Mouse (Mus musculus) hindbrain, postnatal 0 days (tissue): ENCODE results near the gene Abca5. TPM values are rescaled to one million over a fixed set of nuclear protein-coding genes. Genes with fewer than 3 reads are reported as not detected.

Source experiments
- ATAC-seq: fragments of 200-750 bp; cut with Nextera tagmentation; 2 replicates; pipeline ENCODE4 v1.8.0; 2017; ENCODE audit warnings: mild to moderate bottlenecking, moderate TSS enrichment, moderate library complexity
- DNase-seq: peaks from one replicate; pipeline ENCODE4 v3.0.0-alpha.2; 2015; ENCODE audit warnings: low spot score
- H3K27ac ChIP-seq: fragments of 300-500 bp; sonication (generic); 2 replicates; pipeline ENCODE4 v1.5.1; 2014; ENCODE audit warnings: mild to moderate bottlenecking
- H3K27me3 ChIP-seq: fragments of 300-500 bp; sonication (generic); 2 replicates; pipeline ENCODE4 v1.6.1; 2014; ENCODE audit warnings: low read length, mixed read lengths; ENCODE audit not compliant: insufficient read depth
- H3K36me3 ChIP-seq: fragments of 300-500 bp; sonication (generic); 2 replicates; pipeline ENCODE4 v1.6.1; 2014; ENCODE audit warnings: low read length, mixed read lengths; ENCODE audit not compliant: insufficient read depth
- H3K4me1 ChIP-seq: fragments of 300-500 bp; sonication (generic); 2 replicates; pipeline ENCODE4 v1.6.1; 2014; ENCODE audit warnings: antibody characterized with exemption, low read length, mixed read lengths; ENCODE audit not compliant: insufficient read depth
- H3K4me2 ChIP-seq: fragments of 300-500 bp; sonication (generic); 2 replicates; pipeline ENCODE4 v1.6.1; 2014; ENCODE audit warnings: low read depth, mild to moderate bottlenecking, low read length, moderate library complexity, mixed read lengths
- H3K4me3 ChIP-seq: fragments of 300-500 bp; sonication (generic); 2 replicates; pipeline ENCODE4 v1.5.1; 2014; ENCODE audit warnings: low read length
- H3K9ac ChIP-seq: fragments of 300-500 bp; sonication (generic); replicated peaks from 2 replicates; pipeline ENCODE4 v1.6.1; 2014; ENCODE audit warnings: mild to moderate bottlenecking, low read length, moderate library complexity, mixed read lengths
- H3K9me3 ChIP-seq: fragments of 300-500 bp; sonication (generic); 2 replicates; pipeline ENCODE4 v1.6.1; 2016; ENCODE audit warnings: low read length, mixed read lengths
- CTCF ChIP-seq: IDR thresholded peaks from 2 replicates; pipeline ENCODE4 v1.5.1; 2016; ENCODE audit warnings: antibody characterized with exemption, control low read depth, low read depth
- WGBS: fragments of 180-500 bp; shearing (Covaris S2); extraction: QIAGEN DNeasy Blood & Tissue Kit; methylation state at CpG from one replicate; pipeline ENCODE4 v1.1.7; 2014; 5-methylcytosine and 5-hydroxymethylcytosine counted together
- polyA plus RNA-seq: library from polyadenylated mRNA; unstranded; fragments of >200 nt; fragmentation: Nextera tagmentation; extraction: Ambion mirVana; gene quantifications from 2 replicates; pipeline ENCODE4 v1.2.1, GENCODE M21; 2015
- total RNA-seq: library from RNA; depleted of rRNA; stranded (reverse); fragments of >200 nt; gene quantifications from 2 replicates; pipeline ENCODE4 v1.2.3, GENCODE M21; 2014; rRNA removed

The Abca5 gene
- total RNA-seq (25.4 and 26.3 TPM in 2 replicates), polyA plus RNA-seq (14.6 and 15.9 TPM in 2 replicates)

GRCm38 (mm10) chr11:110337289-110338245 is at the start of gene Abca5:
Abca5 (minus strand) TSS chr11:110337716.
- H3K36me3 ChIP-seq, result no peaks in the 10 kb centered on the region
- peak within 1 kb of the TSS; percentile 87 for H3K4me3 ChIP-seq
- TF ChIP-seq CTCF, result no peak
- ATAC-seq (peak; percentile 94), DNase-seq (peak; percentile 97)
- WGBS, result under 1% methylated on average over 70 of the region's 95 CpGs
- peak within 1 kb of the TSS; percentile 84 for H3K9ac ChIP-seq
- no peaks in the 10 kb centered on the region for H3K9me3 ChIP-seq
- peak within 1 kb of the TSS; percentile 82 for H3K27ac ChIP-seq
- H3K4me1 ChIP-seq, result 0 out of 2 replicates have a peak, but pooled peaks cover 5% of the 10 kb centered on the region
- H3K4me2 ChIP-seq, result peak within 1 kb of the TSS; percentile 78
- no peaks in the 10 kb centered on the region for H3K27me3 ChIP-seq

DNA sequence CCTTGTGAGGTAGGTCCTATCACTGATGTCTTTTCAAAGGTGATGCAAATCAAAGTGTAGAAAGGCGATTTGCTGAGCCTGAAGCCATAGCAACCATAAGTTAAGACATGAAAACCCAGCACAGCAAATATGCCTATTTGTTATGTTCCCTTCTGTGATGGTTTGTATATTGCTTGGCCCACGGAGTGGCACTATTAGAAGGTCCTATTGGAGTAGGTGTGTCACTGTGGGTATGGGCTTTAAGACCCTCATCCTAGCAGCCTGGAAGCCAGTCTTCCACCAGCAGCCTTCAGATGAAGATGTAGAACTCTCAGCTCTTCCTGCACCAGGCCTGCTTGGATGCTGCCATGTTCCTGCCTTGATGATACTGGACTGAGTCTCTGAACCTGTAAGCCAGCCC is 48.0 kb upstream of the Abca5 start:
- Histone ChIP-seq H3K4me2 (no peak overlapping the region), H3K9me3 (no peaks in the 10 kb centered on the region), H3K27ac (no peak overlapping the region), H3K27me3 (no peaks in the 10 kb centered on the region), H3K4me1 (no peaks in the 10 kb centered on the region), H3K36me3 (no peaks in the 10 kb centered on the region), H3K4me3 (no peak overlapping the region), H3K9ac (no peak overlapping the region)
- TF ChIP-seq CTCF, result no peak
- DNase-seq (no peak), ATAC-seq (no peak)
- 88% methylated on average over 2 of the region's 2 CpGs for WGBS

DNA sequence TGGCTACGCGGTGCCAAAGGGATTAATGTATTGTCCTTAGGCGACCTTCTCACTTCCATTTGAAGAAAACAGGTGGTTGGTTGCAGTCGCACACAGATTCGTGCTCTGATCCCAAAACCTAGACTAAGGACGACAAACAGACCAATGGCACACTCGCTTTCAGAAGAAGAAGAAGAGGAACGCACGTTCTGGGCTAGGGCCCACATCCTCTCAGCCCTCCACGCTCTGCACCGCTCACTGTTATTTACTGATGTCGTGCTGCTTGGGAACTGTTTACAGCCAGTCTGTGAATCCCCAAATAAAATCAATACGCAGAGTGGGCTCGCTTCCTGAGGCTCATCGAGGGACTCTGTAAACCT is 42.8 kb upstream of the Abca5 start:
- Histone ChIP-seq H3K9ac (0 out of 2 replicates have a peak overlapping the region, but pooled peaks have one; percentile 13), H3K9me3 (no peaks in the 10 kb centered on the region), H3K36me3 (no peaks in the 10 kb centered on the region), H3K4me1 (peaks cover 6% of the 10 kb centered on the region; the same call in 1 of the 2 replicates), H3K27ac (no peak overlapping the region), H3K4me3 (peak overlapping the region; percentile 30), H3K4me2 (peak overlapping the region; percentile 65), H3K27me3 (no peaks in the 10 kb centered on the region)
- ATAC-seq, result no peak
- DNase-seq, result no peak
- no peak for TF ChIP-seq CTCF
- 26% methylated on average over 15 of the region's 15 CpGs for WGBS

GRCm38 (mm10) chr11:110379661-110380309 is 42.3 kb upstream of the Abca5 start:
- Histone ChIP-seq H3K27ac (no peak overlapping the region), H3K4me1 (peaks cover 6% of the 10 kb centered on the region; the same call in 1 of the 2 replicates), H3K36me3 (no peaks in the 10 kb centered on the region), H3K4me2 (peak overlapping the region; percentile 65), H3K4me3 (peak overlapping the region; percentile 30), H3K9ac (0 out of 2 replicates have a peak overlapping the region, but pooled peaks have one; percentile 13), H3K9me3 (no peaks in the 10 kb centered on the region), H3K27me3 (no peaks in the 10 kb centered on the region)
- peak; percentile 23; the same call in 1 of the 2 replicates for TF ChIP-seq CTCF
- WGBS, result 12% methylated on average over 20 of the region's 20 CpGs
- peak; percentile 59; the same call in 1 of the 2 replicates for ATAC-seq
- peak; percentile 56 for DNase-seq

DNA sequence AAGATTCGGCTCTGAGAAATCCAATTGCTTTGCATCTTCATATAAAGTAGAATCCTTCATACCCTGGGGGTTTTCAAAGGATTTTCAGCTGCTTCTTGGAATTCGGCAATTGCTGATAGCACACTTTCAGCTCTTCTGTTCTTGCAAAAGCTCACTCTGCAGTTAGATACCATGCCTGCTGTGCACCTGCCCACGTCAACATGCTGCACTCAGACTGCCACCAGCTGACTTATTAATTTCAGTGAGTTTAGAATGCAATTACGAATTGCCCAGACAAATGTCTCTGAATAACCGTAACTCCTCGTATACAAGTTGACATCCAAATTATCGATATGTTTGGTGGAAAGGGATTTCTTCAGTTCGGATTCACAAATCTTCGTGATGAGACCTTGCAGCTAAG is 36.5 kb upstream of the Abca5 start:
- Histone ChIP-seq H3K9ac (no peak overlapping the region), H3K27me3 (no peaks in the 10 kb centered on the region), H3K4me3 (no peak overlapping the region), H3K27ac (no peak overlapping the region), H3K4me2 (no peak overlapping the region), H3K9me3 (no peaks in the 10 kb centered on the region), H3K4me1 (no peaks in the 10 kb centered on the region), H3K36me3 (no peaks in the 10 kb centered on the region)
- ATAC-seq (no peak), DNase-seq (no peak)
- WGBS, result 74% methylated on average over 9 of the region's 9 CpGs
- no peak for TF ChIP-seq CTCF

- Histone ChIP-seq H3K4me1 (no peaks in the 10 kb centered on the region), H3K9ac (no peak overlapping the region), H3K27me3 (no peaks in the 10 kb centered on the region), H3K36me3 (no peaks in the 10 kb centered on the region), H3K27ac (no peak overlapping the region), H3K4me3 (no peak overlapping the region), H3K4me2 (no peak overlapping the region), H3K9me3 (no peaks in the 10 kb centered on the region)
- DNase-seq (no peak), ATAC-seq (no peak)
- 78% methylated on average over 15 of the region's 15 CpGs for WGBS
- no peak for TF ChIP-seq CTCF
These were observed 34.9 kb upstream of the Abca5 start for GRCm38 (mm10) chr11:110372266-110372954.
